Mouse (Mus musculus): ENCODE measurements at regions not wholly inside any gene's neighbourhood (a gene's known extent, or its start where the extent isn't known, plus 50 kb on each side); places are given as distances from the start of the nearest gene placed in this dataset.

GRCm38 (mm10) chr11:19595107-19595506, 329.1 kb upstream of the Spred2 start:
- no peak for DNase-seq (ENCODE audit: low spot score)

DNA sequence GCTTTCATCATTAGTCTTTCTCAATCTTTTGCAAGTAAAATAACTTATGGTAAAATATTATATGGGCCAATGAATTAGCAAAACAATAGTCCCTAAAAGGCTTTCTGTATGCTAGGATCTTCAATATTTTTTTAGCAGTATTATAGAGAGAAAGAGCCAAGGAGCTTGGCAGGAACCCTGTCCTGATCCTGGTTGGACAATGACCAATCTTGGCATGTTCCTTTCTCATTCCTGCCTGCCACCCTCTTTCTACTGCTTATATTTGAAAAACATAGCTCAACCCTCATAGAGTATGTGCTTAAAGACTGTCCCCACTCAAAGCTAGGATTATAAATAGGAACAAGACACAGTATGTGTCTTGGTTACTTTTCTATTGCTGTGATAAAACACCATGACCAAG, 327.8 kb upstream of the Spred2 start:
- DNase-seq (ENCODE audit: low spot score) = no peak

GRCm38 (mm10) chr11:19599433-19599832, 324.7 kb upstream of the Spred2 start:
- no peak for DNase-seq (ENCODE audit: low spot score)

GRCm38 (mm10) chr11:19601216-19601938, 322.8 kb upstream of the Spred2 start:
- DNase-seq (ENCODE audit: low spot score) = peak; percentile 19

GRCm38 (mm10) chr11:19602496-19602895, 321.7 kb upstream of the Spred2 start:
- no peak for DNase-seq (ENCODE audit: low spot score)

DNA sequence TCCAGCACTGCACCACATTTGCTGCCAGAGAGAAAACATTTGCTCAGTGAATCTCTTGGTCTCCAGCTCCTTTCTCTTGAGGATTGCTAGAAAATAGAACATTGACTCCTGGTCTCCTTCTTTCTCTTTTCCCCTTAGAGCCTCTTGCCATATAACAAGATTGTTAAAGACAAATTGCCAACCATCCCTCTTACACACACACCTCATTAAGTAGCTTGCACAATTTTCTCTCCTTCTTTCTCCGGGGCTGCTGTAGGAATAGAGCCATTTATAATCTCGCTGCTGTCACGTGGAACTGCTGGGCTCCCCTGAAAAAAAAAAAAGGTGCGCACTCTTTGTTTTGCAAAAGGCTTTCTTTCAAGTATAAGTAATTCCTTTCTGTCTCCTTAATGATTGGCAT, 318.6 kb upstream of the Spred2 start:
- no peak for DNase-seq (ENCODE audit: low spot score)

DNA sequence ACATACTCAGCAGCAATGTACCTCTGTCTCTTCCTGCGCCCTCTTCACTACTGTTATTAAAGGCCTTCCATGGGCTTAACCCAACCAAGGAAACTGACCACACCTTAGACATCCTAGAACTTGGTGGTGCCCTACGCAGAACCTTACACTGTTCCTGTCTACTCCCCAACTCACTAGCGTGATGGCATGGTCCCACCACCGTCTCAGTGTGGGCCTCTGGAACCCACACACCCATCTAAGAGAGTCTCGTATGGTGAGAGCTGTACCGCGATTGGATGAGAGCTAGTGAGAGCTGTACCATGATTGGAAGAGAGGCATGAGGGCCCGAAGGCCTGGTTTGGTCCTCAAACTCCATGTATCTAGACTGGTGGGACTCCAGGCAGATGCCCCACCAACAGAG, 317.2 kb upstream of the Spred2 start:
- DNase-seq (ENCODE audit: low spot score) = no peak

DNA sequence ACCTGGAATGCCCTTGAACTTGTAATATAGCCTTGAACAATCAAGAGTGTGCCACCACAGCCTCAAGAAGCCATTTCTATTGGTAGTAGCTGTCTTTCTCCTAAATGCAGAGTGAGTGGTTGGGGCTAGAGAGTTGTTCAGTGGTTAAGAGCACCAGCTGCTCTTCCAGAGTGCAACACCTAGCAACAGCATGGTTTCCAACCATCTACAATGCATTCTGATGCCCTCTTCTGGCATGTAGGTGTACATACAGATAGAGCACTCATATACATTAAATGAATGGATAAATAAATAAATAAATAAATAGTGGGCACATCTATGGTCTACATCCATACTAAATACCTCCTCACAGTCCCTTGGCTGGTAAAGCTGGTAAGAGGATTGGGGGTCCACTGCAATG, 316.2 kb upstream of the Spred2 start:
- no peak for DNase-seq (ENCODE audit: low spot score)

DNA sequence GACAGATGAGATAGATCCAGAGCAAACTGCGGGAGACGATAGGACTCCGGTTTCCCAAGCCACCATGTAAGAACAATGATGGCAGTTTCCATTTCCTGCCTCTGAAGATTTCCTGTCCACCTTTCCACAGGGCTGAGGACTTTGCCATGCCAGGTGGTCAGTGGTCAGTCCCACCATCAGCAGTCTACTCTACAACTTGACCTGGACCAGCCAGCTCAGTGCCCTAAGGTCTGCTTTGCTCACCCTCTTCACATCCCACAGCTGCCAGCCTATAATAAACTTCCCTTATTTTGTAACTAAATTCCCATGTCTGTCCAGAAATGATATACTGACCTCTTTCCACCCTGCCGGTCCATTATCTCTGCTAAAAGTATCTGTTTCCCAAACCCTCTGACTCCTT, 315.7 kb upstream of the Spred2 start:
- DNase-seq (ENCODE audit: low spot score) = no peak

DNA sequence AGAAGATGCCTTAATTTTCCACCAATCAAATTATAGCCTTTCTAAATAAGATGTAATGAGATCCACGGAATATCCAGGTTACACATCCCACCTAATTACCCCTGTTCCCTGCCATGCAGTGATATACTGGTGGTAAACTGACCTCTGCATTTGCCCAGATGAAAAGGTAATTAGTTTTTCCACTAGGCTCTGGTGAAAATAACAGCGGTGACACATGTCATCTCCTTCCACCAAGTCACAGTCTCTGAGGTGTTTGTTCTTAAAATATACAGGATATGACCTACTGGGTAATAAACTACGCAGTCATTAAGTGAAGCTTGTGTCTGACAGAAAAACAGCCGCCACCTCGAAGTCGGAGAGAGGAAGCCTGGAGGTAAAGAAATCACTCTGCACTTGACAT, 313.6 kb upstream of the Spred2 start:
- DNase-seq (ENCODE audit: low spot score) = no peak

DNA sequence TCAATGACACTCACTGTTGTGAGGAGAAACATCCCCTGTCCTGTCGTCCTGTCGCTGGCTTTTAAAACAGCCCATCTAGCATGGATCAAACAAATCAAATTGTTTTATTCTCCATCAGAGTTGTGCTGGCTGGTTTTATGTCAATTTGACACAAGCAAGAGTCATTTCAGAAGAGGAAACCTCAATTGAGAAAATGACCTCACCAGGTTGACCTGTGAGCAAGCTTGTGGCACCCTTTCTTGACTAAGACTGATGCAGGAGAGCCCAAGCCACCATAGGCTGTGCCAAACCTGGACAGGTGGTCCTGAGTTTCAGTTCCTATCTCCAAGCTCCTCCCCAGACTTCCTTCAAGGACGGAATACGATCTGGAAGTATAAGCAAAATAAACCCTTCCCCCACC, 313.0 kb upstream of the Spred2 start:
- DNase-seq (ENCODE audit: low spot score) = no peak

- no peak for DNase-seq (ENCODE audit: low spot score)
Measured at GRCm38 (mm10) chr11:19616520-19616919, 307.7 kb upstream of the Spred2 start.

GRCm38 (mm10) chr11:19619494-19619893, 304.7 kb upstream of the Spred2 start:
- no peak for DNase-seq (ENCODE audit: low spot score)

DNA sequence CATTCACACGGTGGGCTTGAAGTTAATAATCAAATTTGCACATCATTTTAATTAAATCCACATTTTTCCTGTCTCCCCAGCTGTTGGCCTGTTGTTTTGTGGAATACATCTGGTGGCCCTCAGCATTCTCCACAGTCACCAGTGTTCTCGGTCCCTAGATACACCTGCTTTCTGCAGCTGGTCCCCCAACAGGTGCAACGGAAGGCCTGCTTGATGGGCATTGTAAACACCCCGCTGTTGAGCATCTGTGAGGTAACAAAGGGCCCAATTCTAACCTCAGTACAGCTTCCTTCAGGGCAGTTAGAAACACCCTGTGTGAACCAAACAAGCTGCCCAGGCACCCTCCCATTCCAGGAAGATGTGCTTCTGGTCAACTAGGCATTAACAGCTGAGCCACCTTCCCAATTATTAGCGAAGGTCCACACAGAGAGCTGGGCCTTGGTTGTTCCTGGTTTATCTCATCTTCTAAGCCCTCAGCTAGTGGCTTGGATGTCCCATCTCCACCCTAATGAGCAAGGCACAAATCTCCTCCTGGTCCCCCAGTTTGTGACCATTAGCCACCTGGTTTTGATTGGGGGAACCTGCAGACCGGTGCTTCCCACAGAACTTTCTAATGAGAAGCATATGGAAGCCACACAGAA, 293.0 kb upstream of the Spred2 start:
- DNase-seq (ENCODE audit: low spot score) = no peak

GRCm38 (mm10) chr11:19632477-19632876, 291.7 kb upstream of the Spred2 start:
- DNase-seq (ENCODE audit: low spot score) = no peak

DNA sequence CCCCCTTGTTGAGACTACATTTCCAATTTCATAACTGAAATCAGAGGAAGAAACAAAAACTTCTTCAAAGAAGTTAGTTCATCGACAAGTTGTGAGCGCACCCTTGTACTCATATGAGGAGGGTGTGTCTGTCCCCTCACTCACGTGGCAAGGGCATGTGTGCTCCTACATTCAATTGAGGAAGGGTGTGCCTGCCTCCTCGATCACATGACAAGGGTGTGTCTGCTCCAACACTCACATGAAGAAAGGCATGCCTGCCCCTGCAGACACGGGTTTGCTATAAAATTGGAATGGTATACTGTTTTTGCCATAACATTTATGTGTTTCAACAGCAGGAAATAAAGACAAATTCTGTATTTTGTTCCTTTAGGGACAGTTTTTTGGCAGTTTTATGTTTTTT, 290.6 kb upstream of the Spred2 start:
- DNase-seq (ENCODE audit: low spot score) = no peak

- DNase-seq (ENCODE audit: low spot score) = peak; percentile 21
Measured at GRCm38 (mm10) chr11:19641153-19641552, 283.0 kb upstream of the Spred2 start.

GRCm38 (mm10) chr11:19644116-19644795, 279.9 kb upstream of the Spred2 start:
- no peak for DNase-seq (ENCODE audit: low spot score)

DNA sequence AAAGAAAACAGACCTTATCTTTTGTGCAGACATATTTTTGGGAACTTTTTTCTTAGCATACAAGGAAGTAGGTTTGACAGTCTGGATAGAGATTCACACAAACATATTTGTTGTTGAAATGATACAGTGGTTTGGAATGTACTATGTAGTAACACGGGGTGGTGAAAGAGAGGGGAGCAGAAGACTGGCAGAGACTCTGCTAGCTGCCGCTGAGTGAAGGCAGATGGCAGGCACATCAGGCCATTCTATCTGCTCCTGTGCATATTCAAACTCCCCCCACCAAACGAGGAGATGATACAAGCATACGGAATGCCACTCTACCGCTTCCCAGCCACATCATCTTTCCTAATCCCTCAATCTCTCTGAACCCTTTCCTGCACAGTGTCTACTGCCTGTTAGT, 279.1 kb upstream of the Spred2 start:
- DNase-seq (ENCODE audit: low spot score) = no peak

- DNase-seq (ENCODE audit: low spot score) = no peak
Measured at GRCm38 (mm10) chr11:19651522-19651921, 272.7 kb upstream of the Spred2 start.

GRCm38 (mm10) chr11:19651929-19652328, 272.2 kb upstream of the Spred2 start:
- no peak for DNase-seq (ENCODE audit: low spot score)

DNA sequence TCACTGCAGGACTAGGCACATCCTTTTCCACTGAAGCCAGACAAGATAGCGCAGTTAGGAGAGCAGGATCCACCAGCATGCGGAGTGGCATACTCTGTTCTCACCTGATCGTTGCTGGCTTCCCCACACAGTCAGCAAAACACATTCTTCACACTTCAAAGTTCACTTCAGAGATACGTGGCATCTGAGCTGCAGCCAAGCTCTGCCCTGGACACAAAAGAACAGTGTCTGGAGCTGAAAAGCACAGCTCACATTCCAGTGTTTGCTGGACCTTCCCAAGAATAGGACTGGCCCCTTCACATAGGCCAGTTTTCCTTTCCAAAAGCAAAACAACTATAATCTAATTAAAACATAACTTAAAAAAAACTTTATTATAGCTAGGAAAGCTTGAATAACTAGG, 264.7 kb upstream of the Spred2 start:
- no peak for DNase-seq (ENCODE audit: low spot score)

GRCm38 (mm10) chr11:19666732-19667131, 257.4 kb upstream of the Spred2 start:
- no peak for DNase-seq (ENCODE audit: low spot score)
